Mouse (Mus musculus): Measurements from ENCODE around the gene Adamtsl3.

The Adamtsl3 gene

GRCm38 (mm10) chr7:82625342-82625741 is 289.8 kb downstream of the Adamtsl3 start:
- peak; percentile 82 for DNase-seq (ENCODE audit: low read depth, low spot score)

GRCm38 (mm10) chr7:82647183-82647582 is 311.7 kb downstream of the Adamtsl3 start:
- no peak for DNase-seq (ENCODE audit: low read depth, low spot score)

GRCm38 (mm10) chr7:82647909-82648308 is 312.4 kb downstream of the Adamtsl3 start:
- no peak for DNase-seq (ENCODE audit: low read depth, low spot score)

- peak; percentile 94 for DNase-seq (ENCODE audit: low read depth, low spot score)
Observed at GRCm38 (mm10) chr7:82648353-82649080, 313.0 kb downstream of the Adamtsl3 start, which contains the start of the genes Saxo2 and Efl1. Gene Saxo2 (minus strand): TSS chr7:82648528. Gene Efl1 (plus strand): TSS chr7:82648614.

- peak; percentile 5 for DNase-seq (ENCODE audit: low read depth, low spot score)
Observed at GRCm38 (mm10) chr7:82649081-82649445, 313.6 kb downstream of the Adamtsl3 start.

All from mesoderm, embryonic 11.5 days (tissue).